Mouse (Mus musculus) bone marrow macrophage, adult 2 months (primary cell): ENCODE data around the gene Olfr984. TPM values are rescaled to one million over a fixed set of nuclear protein-coding genes. Genes with fewer than 3 reads are reported as not detected.

Experiments used
- H3K27ac ChIP-seq: 2 replicates; pipeline ENCODE4 v1.5.1; 2012; ENCODE audit warnings: low read depth, low read length; ENCODE audit not compliant: insufficient read depth
- H3K4me1 ChIP-seq: 2 replicates; pipeline ENCODE4 v1.6.1; 2012; ENCODE audit warnings: low read length; ENCODE audit not compliant: control insufficient read depth, insufficient read depth
- H3K4me3 ChIP-seq: 2 replicates; pipeline ENCODE4 v1.5.1; 2012; ENCODE audit warnings: mild to moderate bottlenecking, low read length, moderate library complexity; ENCODE audit not compliant: insufficient read depth
- CTCF ChIP-seq: IDR thresholded peaks from 2 replicates; pipeline ENCODE4 v1.5.1; 2012; ENCODE audit warnings: low read depth, mild to moderate bottlenecking, low read length, moderate library complexity
- POLR2A ChIP-seq: IDR thresholded peaks from 2 replicates; pipeline ENCODE4 v1.6.1; 2012; ENCODE audit warnings: mild to moderate bottlenecking, low read depth, low read length, borderline replicate concordance
- polyA plus RNA-seq: library from polyadenylated mRNA; stranded (reverse); fragments of >200 nt; gene quantifications from 2 replicates; pipeline ENCODE4 v1.2.4, GENCODE M21; 2012; ENCODE audit not compliant: missing spikeins, insufficient read depth, insufficient read length

Olfr984 gene
- polyA plus RNA-seq, result 0.16 TPM in 1 of 2 replicates, not detected in the other

DNA sequence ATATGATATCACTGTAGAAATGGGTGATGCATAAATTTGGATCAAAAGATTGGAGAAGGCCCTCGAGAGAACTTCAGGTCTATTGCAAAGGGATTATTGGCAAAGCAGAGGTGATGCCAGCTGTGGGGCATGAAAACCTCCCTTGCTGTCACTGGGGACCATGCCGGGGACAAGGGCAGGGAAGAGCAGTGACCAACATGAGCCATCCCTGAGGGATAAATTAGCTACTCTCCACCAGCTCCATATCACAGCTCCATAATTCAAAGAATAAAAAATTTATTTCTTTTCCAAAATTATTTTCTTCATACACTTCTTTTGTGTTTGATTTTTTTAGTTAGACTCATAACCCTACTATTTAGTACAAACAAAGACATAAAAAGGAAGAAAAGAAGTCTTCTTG lies at the start of gene Olfr984:
Gene Olfr984, minus strand, starts transcription at position 101 of the 400 bp plus-strand sequence.
- no peak within 1 kb of the TSS for H3K27ac ChIP-seq
- no peak for TF ChIP-seq CTCF
- no peak for TF ChIP-seq POLR2A
- H3K4me3 ChIP-seq, result no peak within 1 kb of the TSS
- peaks cover 7% of the 10 kb centered on the region for H3K4me1 ChIP-seq

DNA sequence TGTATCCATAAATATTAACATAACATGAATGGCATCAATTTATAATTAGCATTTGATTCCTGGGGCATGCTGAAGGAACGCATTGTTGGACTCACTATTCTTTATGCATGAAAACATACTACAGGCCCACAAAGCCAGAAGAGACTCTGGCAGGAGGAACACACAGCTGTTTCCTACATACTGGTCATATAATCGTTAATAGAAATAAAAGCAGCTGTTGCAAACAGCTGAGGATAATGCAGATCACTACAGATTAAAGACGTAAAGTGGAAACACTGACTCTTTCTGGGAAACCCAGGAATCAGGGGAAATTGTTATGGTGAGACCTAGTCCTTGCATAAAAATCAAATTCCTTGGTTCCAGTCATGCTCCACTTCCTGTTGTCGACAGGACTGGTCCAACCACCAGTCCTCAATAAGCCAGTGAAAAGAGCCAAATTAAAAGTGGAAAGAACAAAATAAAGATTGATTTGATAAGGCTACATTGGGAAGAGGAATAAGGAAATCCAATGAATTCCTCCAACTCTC lies 41.2 kb upstream of the Olfr984 start:
- no peaks in the 10 kb centered on the region for H3K4me1 ChIP-seq
- TF ChIP-seq POLR2A, result no peak
- H3K27ac ChIP-seq, result no peak overlapping the region
- H3K4me3 ChIP-seq, result no peak overlapping the region

DNA sequence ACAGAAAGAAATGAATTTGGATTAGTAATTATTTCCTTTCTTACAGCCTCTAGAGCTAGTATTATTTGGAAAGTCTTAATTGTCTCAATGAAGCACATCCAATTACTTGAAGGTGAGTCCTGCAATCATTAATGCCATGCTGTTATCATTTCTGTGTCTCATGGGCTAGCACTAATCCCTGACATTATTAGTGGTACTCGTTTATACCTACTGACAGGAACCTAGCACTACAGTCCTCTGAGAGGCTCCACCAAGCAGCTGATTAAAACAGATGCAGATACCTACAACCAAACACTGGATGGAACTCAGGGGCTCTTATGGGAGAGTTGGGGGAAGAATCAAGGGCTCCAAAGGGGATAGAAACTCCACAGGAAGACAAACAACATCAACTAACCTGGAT lies 27.5 kb upstream of the Olfr984 start:
- Histone ChIP-seq H3K4me1 (peaks cover 10% of the 10 kb centered on the region), H3K27ac (no peak overlapping the region), H3K4me3 (no peak overlapping the region)
- no peak for TF ChIP-seq POLR2A
- no peak for TF ChIP-seq CTCF

GRCm38 (mm10) chr9:40139484-40139883 lies 25.5 kb upstream of the Olfr984 start:
- TF ChIP-seq POLR2A (no peak), CTCF (no peak)
- no peak overlapping the region for H3K4me3 ChIP-seq
- no peak overlapping the region for H3K27ac ChIP-seq
- peaks cover 14% of the 10 kb centered on the region for H3K4me1 ChIP-seq

DNA sequence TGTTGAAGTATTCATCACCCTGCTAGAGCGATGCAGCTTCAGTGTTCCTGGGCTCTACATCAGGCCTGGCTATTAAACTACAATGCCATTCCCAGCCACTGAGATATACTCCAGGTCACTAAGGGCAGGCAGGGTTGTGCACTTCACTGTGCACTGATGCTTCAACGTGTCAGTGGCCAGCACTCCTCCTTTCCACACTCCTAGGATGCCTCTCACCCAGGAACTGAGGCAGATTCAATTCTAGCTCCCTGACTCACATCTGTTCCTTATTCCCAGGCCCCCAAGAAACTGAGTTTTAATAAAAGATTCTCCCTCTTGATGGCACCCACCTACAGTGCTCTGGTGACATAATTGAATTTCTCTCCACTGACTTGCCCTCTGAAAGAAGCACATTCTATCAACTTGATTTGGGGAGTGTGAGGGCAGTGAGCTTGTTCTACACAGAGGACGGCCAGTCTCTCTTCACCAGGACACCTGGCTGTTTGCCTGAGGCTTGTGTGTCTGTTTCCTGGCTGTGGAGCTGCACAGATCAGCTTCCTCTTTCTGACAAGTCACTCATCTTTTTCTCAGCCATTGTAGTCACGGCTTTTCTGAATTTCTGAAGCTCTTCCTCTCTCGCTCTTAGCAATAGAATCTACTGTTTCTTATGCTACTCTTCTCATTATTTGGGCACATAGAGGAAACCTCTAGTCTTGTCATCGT lies 23.1 kb upstream of the Olfr984 start:
- peaks cover 14% of the 10 kb centered on the region for H3K4me1 ChIP-seq
- H3K27ac ChIP-seq, result no peak overlapping the region
- no peak for TF ChIP-seq POLR2A
- no peak for TF ChIP-seq CTCF
- no peak overlapping the region for H3K4me3 ChIP-seq

DNA sequence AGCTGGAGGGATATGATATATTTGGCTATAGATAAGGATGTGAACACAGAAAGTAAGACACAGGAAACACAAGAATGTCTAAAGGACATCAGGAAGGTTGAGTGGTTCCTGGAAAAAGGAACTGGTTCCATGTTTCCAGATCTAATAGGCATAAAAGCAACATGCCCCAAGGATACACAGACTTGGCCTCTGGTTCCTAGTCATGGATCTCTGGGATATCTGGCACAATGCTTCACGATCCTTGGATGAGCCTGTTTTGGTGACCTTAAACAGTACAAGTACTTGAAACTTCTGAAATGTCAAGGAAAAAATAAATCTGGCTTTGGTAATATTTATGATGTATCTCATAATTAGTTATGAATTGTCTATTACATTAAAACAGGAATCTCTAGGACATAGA lies 16.6 kb upstream of the Olfr984 start:
- Histone ChIP-seq H3K4me3 (no peak overlapping the region), H3K27ac (no peak overlapping the region), H3K4me1 (no peaks in the 10 kb centered on the region)
- TF ChIP-seq CTCF (no peak), POLR2A (no peak)

- peaks cover 3% of the 10 kb centered on the region; the same call in 1 of the 2 replicates for H3K4me1 ChIP-seq
- no peak for TF ChIP-seq CTCF
- no peak for TF ChIP-seq POLR2A
- no peak within 1 kb of the TSS for H3K27ac ChIP-seq
These were observed 16.1 kb upstream of the Olfr984 start, which contains the start of gene Olfr985 for GRCm38 (mm10) chr9:40130084-40130483. Olfr985 (minus strand) TSS chr9:40130184.

GRCm38 (mm10) chr9:40117287-40117659 lies 3.3 kb upstream of the Olfr984 start:
- TF ChIP-seq POLR2A, result no peak
- TF ChIP-seq CTCF, result no peak
- Histone ChIP-seq H3K4me3 (peak overlapping the region; percentile 39), H3K4me1 (peaks cover 7% of the 10 kb centered on the region), H3K27ac (peak overlapping the region; percentile 57)

More at GRCm38 (mm10) chr9:40130084-40130483, 16.1 kb upstream of the Olfr984 start, which contains the start of gene Olfr985:
- no peak within 1 kb of the TSS for H3K4me3 ChIP-seq

- H3K4me3 ChIP-seq, result peak overlapping the region; percentile 39
- H3K27ac ChIP-seq, result peak overlapping the region; percentile 57
- peaks cover 7% of the 10 kb centered on the region for H3K4me1 ChIP-seq
- no peak for TF ChIP-seq CTCF
- TF ChIP-seq POLR2A, result no peak
These were observed 2.8 kb upstream of the Olfr984 start for GRCm38 (mm10) chr9:40116645-40117286.

- no peak overlapping the region for H3K27ac ChIP-seq
- no peaks in the 10 kb centered on the region for H3K4me1 ChIP-seq
- no peak overlapping the region for H3K4me3 ChIP-seq
- no peak for TF ChIP-seq POLR2A
- TF ChIP-seq CTCF, result no peak
These were observed 19.2 kb downstream of the Olfr984 start for GRCm38 (mm10) chr9:40094769-40095168.

- no peaks in the 10 kb centered on the region for H3K4me1 ChIP-seq
- TF ChIP-seq POLR2A, result no peak
- no peak for TF ChIP-seq CTCF
- H3K27ac ChIP-seq, result no peak within 1 kb of the TSS
- no peak within 1 kb of the TSS for H3K4me3 ChIP-seq
These were observed 20.5 kb downstream of the Olfr984 start, which contains the start of gene Olfr983 for GRCm38 (mm10) chr9:40093495-40093894. Olfr983 (minus strand) TSS chr9:40093595.
